Mouse (Mus musculus) layer of hippocampus, postnatal 14 days (tissue): ENCODE measurements around the gene Sgsm1. TPM values are rescaled to one million over a fixed set of nuclear protein-coding genes. Genes with fewer than 3 reads are reported as not detected.
A peak's percentile ranks its signal among the peaks of the same experiment; 100 is the strongest.

Experiments used
- DNase-seq, 2 experiments: peaks; one replicate each; pipeline ENCODE4 v3.0.0; 2021 to 2022; ENCODE audit warnings: low spot score in 2 of 2, mixed read lengths in 1 of 2
- total RNA-seq, 2 experiments: library from RNA; stranded (reverse); gene quantifications; 2 replicates each; pipeline ENCODE4 v1.2.3; 2021

Sgsm1 gene
- total RNA-seq, 2 experiments from 2014 or later = 67.8 to 73.2 TPM

- DNase-seq = no peak
Measured at GRCm38 (mm10) chr5:113220383-113221146, 90.0 kb downstream of the Sgsm1 start.

- DNase-seq = no peak
Measured at GRCm38 (mm10) chr5:113219876-113220275, 90.7 kb downstream of the Sgsm1 start.

GRCm38 (mm10) chr5:113219450-113219849 lies 91.1 kb downstream of the Sgsm1 start:
- DNase-seq = no peak

- no peak for DNase-seq
Measured at GRCm38 (mm10) chr5:113218617-113219235, 91.9 kb downstream of the Sgsm1 start.

GRCm38 (mm10) chr5:113217076-113217475 lies 93.5 kb downstream of the Sgsm1 start:
- no peak for DNase-seq

GRCm38 (mm10) chr5:113216328-113216960 lies 94.1 kb downstream of the Sgsm1 start:
- DNase-seq = no peak

- DNase-seq = no peak
Measured at GRCm38 (mm10) chr5:113215610-113216011, 95.0 kb downstream of the Sgsm1 start.

- no peak for DNase-seq
Measured at GRCm38 (mm10) chr5:113214455-113214854, 96.1 kb downstream of the Sgsm1 start.

GRCm38 (mm10) chr5:113214041-113214440 lies 96.5 kb downstream of the Sgsm1 start:
- DNase-seq = no peak

GRCm38 (mm10) chr5:113212156-113212835 lies 98.3 kb downstream of the Sgsm1 start:
- DNase-seq = no peak

- no peak for DNase-seq
Measured at GRCm38 (mm10) chr5:113210314-113210713, 100.3 kb downstream of the Sgsm1 start.

- no peak for DNase-seq
Measured at GRCm38 (mm10) chr5:113209898-113210297, 100.7 kb downstream of the Sgsm1 start.

GRCm38 (mm10) chr5:113209401-113209750 lies 101.2 kb downstream of the Sgsm1 start:
- DNase-seq = no peak

GRCm38 (mm10) chr5:113208622-113209400 lies 101.8 kb downstream of the Sgsm1 start:
- peak; percentile 52 to 79 for DNase-seq

GRCm38 (mm10) chr5:113208048-113208447 lies 102.5 kb downstream of the Sgsm1 start:
- no peak for DNase-seq

GRCm38 (mm10) chr5:113206670-113207352 lies 103.8 kb downstream of the Sgsm1 start:
- no peak for DNase-seq

GRCm38 (mm10) chr5:113204193-113204592 lies 106.4 kb downstream of the Sgsm1 start:
- no peak for DNase-seq

GRCm38 (mm10) chr5:113199772-113200134 lies 110.8 kb downstream of the Sgsm1 start:
- no peak for DNase-seq

GRCm38 (mm10) chr5:113199126-113199771 lies 111.3 kb downstream of the Sgsm1 start:
- no peak for DNase-seq
